In the genomic region with DNA sequence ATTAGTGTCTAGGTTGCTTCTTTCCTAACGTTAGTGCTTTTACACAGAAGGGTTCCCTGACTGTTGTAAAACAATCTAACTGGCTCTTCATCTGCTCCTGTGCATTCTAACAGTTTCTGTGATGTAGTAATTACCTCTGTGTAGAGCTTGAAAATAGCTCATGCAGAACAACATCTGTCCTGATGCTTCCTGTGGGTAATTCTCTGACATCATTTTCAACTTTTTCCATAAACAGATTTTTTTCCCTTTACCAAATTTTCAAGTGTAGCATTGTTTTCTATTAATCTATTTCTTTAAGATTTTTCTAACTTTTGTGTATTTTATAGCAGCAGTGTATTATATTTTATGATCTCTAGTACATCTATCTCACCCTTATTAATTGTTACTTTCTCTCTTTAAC, we compare ENCODE assay signal across 17 mouse cellular contexts.
"Had no signal": no experiment of that assay in that cellular context is flagged by ENCODE, and none has a peak within 500 bp of the region (broad histone marks: within the 10 kb centered on the region; RNA-seq: fewer than 3 reads in every experiment).

No protein-coding gene starts in this region.

- H3K9me3 ChIP-seq: neural tube, embryonic 13.5 days; neural tube, embryonic 15.5 days; stomach, embryonic 15.5 days had no signal

- H3K27me3 ChIP-seq: neural tube, embryonic 12.5 days; neural tube, embryonic 13.5 days; neural tube, embryonic 15.5 days; stomach, embryonic 15.5 days had no signal

- H3K36me3 ChIP-seq: neural tube, embryonic 12.5 days; neural tube, embryonic 13.5 days; neural tube, embryonic 15.5 days; stomach, embryonic 15.5 days had no signal

- H3K4me1 ChIP-seq: neural tube, embryonic 12.5 days; neural tube, embryonic 13.5 days; neural tube, embryonic 15.5 days; stomach, embryonic 15.5 days had no signal

- H3K4me2 ChIP-seq: neural tube, embryonic 12.5 days; neural tube, embryonic 13.5 days; neural tube, embryonic 15.5 days; stomach, embryonic 15.5 days had no signal

- H3K4me3 ChIP-seq: neural tube, embryonic 12.5 days; neural tube, embryonic 13.5 days; neural tube, embryonic 15.5 days; stomach, embryonic 15.5 days had no signal

- H3K9ac ChIP-seq: neural tube, embryonic 12.5 days; neural tube, embryonic 13.5 days; neural tube, embryonic 15.5 days; stomach, embryonic 15.5 days had no signal

- DNase-seq: retina, postnatal 1 day; right cerebral cortex, adult 18-20 months; right cerebral cortex, postnatal 14 days; right cerebral cortex, postnatal 25 days; right cerebral cortex, postnatal 4 days; spleen, adult 18-20 months; thymus, adult 18-20 months; thymus, adult 2 months; thymus, postnatal 14 days; thymus, postnatal 25 days; thymus, postnatal 36 days; thymus, postnatal 4 days had no signal

- H3K27ac ChIP-seq: neural tube, embryonic 12.5 days; neural tube, embryonic 13.5 days; neural tube, embryonic 15.5 days; stomach, embryonic 15.5 days; stomach, postnatal 0 days had no signal
